Mouse (Mus musculus): ENCODE results near the gene Suv39h1. TPM values are rescaled to one million over a fixed set of nuclear protein-coding genes. Genes with fewer than 3 reads are reported as not detected.
"Not testable (repeated sequence)": the region's sequence is repeated elsewhere in the genome, so short reads cannot be mapped to it uniquely, and the experiment has no call there.

Suv39h1 gene
- polyA plus RNA-seq, 1 experiment from 2014 or later: 38.2 TPM

GRCm38 (mm10) chrX:8018286-8018685 lies 56.3 kb downstream of the Suv39h1 start, which contains the start of gene Glod5:
TSS of gene Glod5 (minus strand) at chrX:8018492.
- no peak within 1 kb of the TSS for H3K9ac ChIP-seq (replicated peaks; ENCODE audit: low read length)
- DNase-seq (no peak), ATAC-seq (ENCODE audit: low FRiP score, low TSS enrichment) (no peak)
- H3K4me1 ChIP-seq (ENCODE audit: control insufficient read depth, insufficient read depth, low read length): no peaks in the 10 kb centered on the region
- H3K27ac ChIP-seq (replicated peaks; ENCODE audit: low read depth, low read length): no peak within 1 kb of the TSS
- H3K36me3 ChIP-seq (ENCODE audit: control insufficient read depth, insufficient read depth, low read length): no peaks in the 10 kb centered on the region
- no peak within 1 kb of the TSS for H3K4me3 ChIP-seq (replicated peaks; ENCODE audit: low read depth, low read length)
- H3K9me3 ChIP-seq (ENCODE audit: control insufficient read depth, low read length): no peaks in the 10 kb centered on the region
- 72% methylated on average over 2 of the region's 2 CpGs for WGBS
- H3K27me3 ChIP-seq (ENCODE audit: control insufficient read depth, insufficient read depth, low read length): no peaks in the 10 kb centered on the region
- no peak within 1 kb of the TSS for H3K4me2 ChIP-seq (ENCODE audit: low read length)

GRCm38 (mm10) chrX:8017142-8017541 lies 57.4 kb downstream of the Suv39h1 start:
- DNase-seq: peak; percentile 81
- Histone ChIP-seq H3K4me1 (ENCODE audit: control insufficient read depth, insufficient read depth, low read length) (no peaks in the 10 kb centered on the region), H3K27ac (replicated peaks; ENCODE audit: low read depth, low read length) (no peak overlapping the region), H3K36me3 (ENCODE audit: control insufficient read depth, insufficient read depth, low read length) (no peaks in the 10 kb centered on the region), H3K27me3 (ENCODE audit: control insufficient read depth, insufficient read depth, low read length) (no peaks in the 10 kb centered on the region), H3K9me3 (ENCODE audit: control insufficient read depth, low read length) (no peaks in the 10 kb centered on the region), H3K9ac (replicated peaks; ENCODE audit: low read length) (no peak overlapping the region), H3K4me3 (replicated peaks; ENCODE audit: low read depth, low read length) (no peak overlapping the region), H3K4me2 (ENCODE audit: low read length) (no peak overlapping the region)
- WGBS: 13% methylated on average over 5 of the region's 5 CpGs
- ATAC-seq (ENCODE audit: low FRiP score, low TSS enrichment): no peak

DNA sequence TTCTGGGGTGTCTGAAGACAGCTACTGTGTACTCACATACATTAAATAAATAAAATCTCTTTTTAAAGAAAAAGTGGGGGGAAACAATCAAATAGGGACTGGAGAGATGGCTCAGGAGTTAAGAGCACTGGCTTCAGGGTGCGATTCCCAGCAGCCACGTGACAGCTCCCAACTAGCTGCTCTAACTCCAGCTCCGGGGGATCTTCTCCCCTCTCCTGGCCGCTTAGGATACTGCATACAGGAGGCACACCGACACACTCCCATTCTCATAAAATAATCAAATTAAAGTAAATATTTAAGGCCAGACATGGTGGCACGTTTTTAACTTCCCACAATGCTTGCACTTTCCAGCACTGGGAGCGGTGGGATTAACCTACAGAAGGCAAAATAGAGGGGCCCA lies 58.9 kb downstream of the Suv39h1 start:
- 31% methylated on average over 7 of the region's 7 CpGs for WGBS
- H3K9ac ChIP-seq (replicated peaks; ENCODE audit: low read length); H3K36me3 ChIP-seq (ENCODE audit: control insufficient read depth, insufficient read depth, low read length): not testable (repeated sequence)

DNA sequence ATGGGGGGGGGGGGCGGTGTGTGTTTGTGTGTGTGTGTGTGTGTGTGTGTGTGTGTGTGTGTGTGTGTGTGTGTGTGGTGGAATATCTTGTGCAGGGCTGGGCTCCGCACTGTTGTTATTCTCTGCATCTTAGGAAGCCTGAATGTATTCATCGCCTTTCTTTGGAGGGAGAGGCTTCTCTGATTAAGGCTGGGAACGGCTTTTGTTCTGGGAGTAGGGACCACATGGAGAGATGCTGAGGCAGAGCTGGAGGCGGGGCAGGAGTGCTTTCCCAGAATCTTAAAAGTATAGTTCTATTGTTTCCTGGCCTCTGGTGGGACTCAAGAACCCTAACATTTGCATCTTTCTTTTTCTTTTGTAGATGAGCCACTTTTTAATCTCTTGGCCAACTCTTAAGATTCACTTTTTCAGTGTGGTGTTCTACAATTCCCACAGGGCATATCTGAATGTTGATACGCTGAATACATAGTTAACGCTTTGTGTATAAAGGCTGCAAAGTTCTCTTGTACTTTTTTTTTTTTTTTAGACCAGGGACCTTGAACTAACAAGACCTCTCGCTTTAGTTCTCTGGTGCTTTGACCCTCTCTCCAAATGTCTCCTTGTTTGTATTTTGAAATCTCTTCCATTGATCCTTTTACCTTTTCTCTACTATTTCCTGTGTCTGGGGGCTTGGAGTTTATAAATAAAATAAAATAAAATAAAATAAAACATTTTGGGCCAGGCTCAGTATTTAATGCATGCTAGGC lies 60.8 kb downstream of the Suv39h1 start:
- no peak overlapping the region for H3K4me2 ChIP-seq (ENCODE audit: low read length)
- ATAC-seq (ENCODE audit: low FRiP score, low TSS enrichment) (peak; percentile 46; the same call in 1 of the 2 replicates), DNase-seq (peak; percentile 47)
- H3K27me3 ChIP-seq (ENCODE audit: control insufficient read depth, insufficient read depth, low read length): no peaks in the 10 kb centered on the region
- no peak overlapping the region for H3K27ac ChIP-seq (replicated peaks; ENCODE audit: low read depth, low read length)
- H3K9me3 ChIP-seq (ENCODE audit: control insufficient read depth, low read length): no peaks in the 10 kb centered on the region
- no peaks in the 10 kb centered on the region for H3K4me1 ChIP-seq (ENCODE audit: control insufficient read depth, insufficient read depth, low read length)
- no peak overlapping the region for H3K4me3 ChIP-seq (replicated peaks; ENCODE audit: low read depth, low read length)
- H3K9ac ChIP-seq (replicated peaks; ENCODE audit: low read length): no peak overlapping the region
- WGBS: 20% methylated on average over 8 of the region's 8 CpGs
- H3K36me3 ChIP-seq (ENCODE audit: control insufficient read depth, insufficient read depth, low read length): no peaks in the 10 kb centered on the region

More for the DNA sequence above, 58.9 kb downstream of the Suv39h1 start:
- H3K27ac ChIP-seq (replicated peaks; ENCODE audit: low read depth, low read length); DNase-seq; ATAC-seq (ENCODE audit: low FRiP score, low TSS enrichment); H3K9me3 ChIP-seq (ENCODE audit: control insufficient read depth, low read length); H3K27me3 ChIP-seq (ENCODE audit: control insufficient read depth, insufficient read depth, low read length); H3K4me2 ChIP-seq (ENCODE audit: low read length); H3K4me3 ChIP-seq (replicated peaks; ENCODE audit: low read depth, low read length); H3K4me1 ChIP-seq (ENCODE audit: control insufficient read depth, insufficient read depth, low read length): not testable (repeated sequence)

DNA sequence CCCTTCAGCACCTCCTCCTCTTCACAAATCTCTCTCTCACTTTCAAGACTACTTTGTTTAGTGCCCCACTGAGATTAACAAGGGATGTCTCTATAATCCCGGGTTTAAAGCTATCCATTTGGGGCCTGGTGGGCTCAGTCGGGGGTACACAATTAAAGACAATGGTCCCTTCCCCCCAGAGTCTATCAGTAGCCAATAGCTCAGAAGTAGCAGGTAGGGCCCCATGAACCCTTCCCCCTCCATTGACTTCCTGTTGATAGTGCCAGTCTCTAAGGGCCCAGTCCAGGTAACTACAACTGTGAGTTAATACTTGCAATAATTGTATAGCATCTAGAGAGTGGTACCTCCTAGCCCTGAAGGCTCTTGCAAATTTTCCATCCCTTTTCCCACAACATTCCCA lies 61.4 kb downstream of the Suv39h1 start:
- ATAC-seq (ENCODE audit: low FRiP score, low TSS enrichment): peak; percentile 63; the same call in 1 of the 2 replicates
- Histone ChIP-seq H3K9me3 (ENCODE audit: control insufficient read depth, low read length) (no peaks in the 10 kb centered on the region), H3K4me3 (replicated peaks; ENCODE audit: low read depth, low read length) (no peak overlapping the region), H3K27me3 (ENCODE audit: control insufficient read depth, insufficient read depth, low read length) (no peaks in the 10 kb centered on the region), H3K9ac (replicated peaks; ENCODE audit: low read length) (no peak overlapping the region), H3K4me1 (ENCODE audit: control insufficient read depth, insufficient read depth, low read length) (no peaks in the 10 kb centered on the region), H3K27ac (replicated peaks; ENCODE audit: low read depth, low read length) (no peak overlapping the region), H3K36me3 (ENCODE audit: control insufficient read depth, insufficient read depth, low read length) (no peaks in the 10 kb centered on the region), H3K4me2 (ENCODE audit: low read length) (no peak overlapping the region)
- DNase-seq: no peak
- WGBS: 14% methylated on average over 2 of the region's 2 CpGs

Other genes starting within 250 kb of the Suv39h1 start
- gene Otud5, start 233.4 kb downstream of the Suv39h1 start, polyA plus RNA-seq (2014; fragmentation: Nextera tagmentation; extraction: Ambion mirVana): 32.3 and 38.0 TPM in 2 replicates
- gene Pim2, start 196.5 kb downstream of the Suv39h1 start, polyA plus RNA-seq (2014; fragmentation: Nextera tagmentation; extraction: Ambion mirVana): 13.9 and 18.8 TPM in 2 replicates
- gene Slc35a2, start 190.7 kb downstream of the Suv39h1 start, polyA plus RNA-seq (2014; fragmentation: Nextera tagmentation; extraction: Ambion mirVana): 17.4 and 24.6 TPM in 2 replicates
- 181 and 219 TPM in 2 replicates for gene Pqbp1, start 175.5 kb downstream of the Suv39h1 start, polyA plus RNA-seq (2014; fragmentation: Nextera tagmentation; extraction: Ambion mirVana)
- gene Timm17b, start 175.4 kb downstream of the Suv39h1 start, polyA plus RNA-seq (2014; fragmentation: Nextera tagmentation; extraction: Ambion mirVana): 171 and 214 TPM in 2 replicates
- gene Gm10491, start 166.9 kb downstream of the Suv39h1 start, polyA plus RNA-seq (2014; fragmentation: Nextera tagmentation; extraction: Ambion mirVana): not detected in 2 replicates
- not detected in 2 replicates for gene Gm10490, start 165.2 kb downstream of the Suv39h1 start, polyA plus RNA-seq (2014; fragmentation: Nextera tagmentation; extraction: Ambion mirVana)
- gene Pcsk1n, start 154.9 kb downstream of the Suv39h1 start, polyA plus RNA-seq (2014; fragmentation: Nextera tagmentation; extraction: Ambion mirVana): 197 and 199 TPM in 2 replicates
- gene Eras, start 146.2 kb downstream of the Suv39h1 start, polyA plus RNA-seq (2014; fragmentation: Nextera tagmentation; extraction: Ambion mirVana): not detected in 2 replicates
- gene Hdac6, start 126.9 kb downstream of the Suv39h1 start, polyA plus RNA-seq (2014; fragmentation: Nextera tagmentation; extraction: Ambion mirVana): 59.7 and 70.2 TPM in 2 replicates
- gene Gata1, start 96.7 kb downstream of the Suv39h1 start, polyA plus RNA-seq (2014; fragmentation: Nextera tagmentation; extraction: Ambion mirVana): 0.11 TPM in 1 of 2 replicates, not detected in the other
- gene Glod5, start 56.3 kb downstream of the Suv39h1 start, polyA plus RNA-seq (2014; fragmentation: Nextera tagmentation; extraction: Ambion mirVana): not detected in 2 replicates
- gene Was, start 15.7 kb upstream of the Suv39h1 start, polyA plus RNA-seq (2014; fragmentation: Nextera tagmentation; extraction: Ambion mirVana): 0.16 TPM in 1 of 2 replicates, not detected in the other
- 54.4 and 57.9 TPM in 2 replicates for gene Wdr13, start 58.1 kb upstream of the Suv39h1 start, polyA plus RNA-seq (2014; fragmentation: Nextera tagmentation; extraction: Ambion mirVana)
- 386 and 395 TPM in 2 replicates for gene Rbm3, start 71.1 kb upstream of the Suv39h1 start, polyA plus RNA-seq (2014; fragmentation: Nextera tagmentation; extraction: Ambion mirVana)
- gene Tbc1d25, start 101.4 kb upstream of the Suv39h1 start, polyA plus RNA-seq (2014; fragmentation: Nextera tagmentation; extraction: Ambion mirVana): 22.4 and 24.8 TPM in 2 replicates
- 24.7 and 29.6 TPM in 2 replicates for gene Ebp, start 118.8 kb upstream of the Suv39h1 start, polyA plus RNA-seq (2014; fragmentation: Nextera tagmentation; extraction: Ambion mirVana)
- 45.5 and 50.4 TPM in 2 replicates for gene Porcn, start 131.8 kb upstream of the Suv39h1 start, polyA plus RNA-seq (2014; fragmentation: Nextera tagmentation; extraction: Ambion mirVana)
- 43.7 and 55.4 TPM in 2 replicates for gene Ftsj1, start 177.6 kb upstream of the Suv39h1 start, polyA plus RNA-seq (2014; fragmentation: Nextera tagmentation; extraction: Ambion mirVana)
- 28.7 and 44.3 TPM in 2 replicates for gene Slc38a5, start 196.4 kb upstream of the Suv39h1 start, polyA plus RNA-seq (2014; fragmentation: Nextera tagmentation; extraction: Ambion mirVana)

All from midbrain, embryonic 14.5 days (tissue).